Mouse (Mus musculus) lung, postnatal 0 days (tissue): Measurements from ENCODE around the gene Rtp1. TPM values are rescaled to one million over a fixed set of nuclear protein-coding genes. Genes with fewer than 3 reads are reported as not detected.
A peak's percentile ranks its signal among the peaks of the same experiment; 100 is the strongest.

ENCODE experiments used
- ATAC-seq: fragments of 200-750 bp; cut with Nextera tagmentation; 2 replicates; pipeline ENCODE4 v1.8.0; 2017; ENCODE audit warnings: moderate library complexity
- DNase-seq: peaks from one replicate; pipeline ENCODE4 v3.0.0-alpha.2; 2016; ENCODE audit warnings: low spot score
- H3K27ac ChIP-seq: fragments of 300-500 bp; sonication (generic); 2 replicates; pipeline ENCODE4 v1.5.1; 2014; ENCODE audit warnings: antibody characterized with exemption, mild to moderate bottlenecking, low read length, mixed read lengths
- H3K27me3 ChIP-seq: fragments of 300-500 bp; sonication (generic); replicated peaks from 2 replicates; pipeline ENCODE4 v1.6.1; 2014; ENCODE audit warnings: low read length, mixed read lengths; ENCODE audit not compliant: insufficient read depth
- H3K36me3 ChIP-seq: fragments of 300-500 bp; sonication (generic); 2 replicates; pipeline ENCODE4 v1.6.1; 2014; ENCODE audit warnings: low read length, mixed read lengths; ENCODE audit not compliant: insufficient read depth
- H3K4me1 ChIP-seq: fragments of 300-500 bp; sonication (generic); 2 replicates; pipeline ENCODE4 v1.6.1; 2014; ENCODE audit warnings: antibody characterized with exemption, low read depth, low read length, mixed read lengths; ENCODE audit not compliant: insufficient read depth
- H3K4me2 ChIP-seq: fragments of 300-500 bp; sonication (generic); replicated peaks from 2 replicates; pipeline ENCODE4 v1.6.1; 2014; ENCODE audit warnings: low read depth, mild to moderate bottlenecking, low read length, moderate library complexity, mixed read lengths
- H3K4me3 ChIP-seq: fragments of 300-500 bp; sonication (generic); 2 replicates; pipeline ENCODE4 v1.5.1; 2014; ENCODE audit warnings: low read depth, low read length
- H3K9ac ChIP-seq: fragments of 300-500 bp; sonication (generic); replicated peaks from 2 replicates; pipeline ENCODE4 v1.6.1; 2014; ENCODE audit warnings: low read depth, mild to moderate bottlenecking
- H3K9me3 ChIP-seq: fragments of 300-500 bp; sonication (generic); 2 replicates; pipeline ENCODE4 v1.6.1; 2016; ENCODE audit warnings: low read length, mixed read lengths
- CTCF ChIP-seq: IDR thresholded peaks from 2 replicates; pipeline ENCODE4 v1.5.1; 2016; ENCODE audit warnings: antibody characterized with exemption, mild to moderate bottlenecking
- EP300 ChIP-seq: IDR thresholded peaks from 2 replicates; pipeline ENCODE4 v1.6.1; 2016; ENCODE audit warnings: antibody characterized with exemption, mild to moderate bottlenecking, control low read depth
- WGBS: fragments of 180-500 bp; shearing (Covaris S2); extraction: QIAGEN DNeasy Blood & Tissue Kit; methylation state at CpG from one replicate; pipeline ENCODE4 v1.1.7; 2014; 5-methylcytosine and 5-hydroxymethylcytosine counted together
- polyA plus RNA-seq: library from polyadenylated mRNA; unstranded; fragments of >200 nt; fragmentation: Nextera tagmentation; extraction: Ambion mirVana; gene quantifications from 2 replicates; pipeline ENCODE4 v1.2.1, GENCODE M21; 2015

Rtp1 gene
- polyA plus RNA-seq, 1 experiment from 2014 or later: not detected

DNA sequence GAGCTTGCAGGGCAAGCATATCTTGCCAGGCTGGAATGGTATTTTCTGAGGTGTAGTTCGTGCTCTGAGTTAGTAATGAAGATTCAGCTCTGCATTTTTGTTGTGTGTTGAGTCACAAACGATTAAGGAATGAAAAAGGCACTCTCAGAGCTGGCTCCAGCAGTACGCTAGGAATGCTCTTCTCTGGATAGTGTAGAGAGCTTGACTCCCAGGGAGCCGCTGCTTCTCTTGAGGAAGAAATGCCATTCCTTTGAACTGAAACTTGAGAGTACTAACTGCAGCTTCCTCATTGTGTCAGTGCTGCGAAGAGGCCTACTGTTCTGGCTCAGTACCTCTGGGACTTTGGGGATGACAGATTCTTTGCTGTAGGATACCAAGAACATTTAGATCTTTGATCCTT lies 5.1 kb upstream of the Rtp1 start:
- ATAC-seq: peak; percentile 67
- DNase-seq: peak; percentile 14
- H3K4me2 ChIP-seq: no peak overlapping the region
- no peaks in the 10 kb centered on the region for H3K4me1 ChIP-seq
- H3K36me3 ChIP-seq: no peaks in the 10 kb centered on the region
- H3K27ac ChIP-seq: no peak overlapping the region
- 56% methylated on average over 5 of the region's 5 CpGs for WGBS
- no peak overlapping the region for H3K4me3 ChIP-seq
- H3K9me3 ChIP-seq: no peaks in the 10 kb centered on the region
- no peaks in the 10 kb centered on the region for H3K27me3 ChIP-seq
- H3K9ac ChIP-seq: no peak overlapping the region
- TF ChIP-seq EP300: peak; percentile 37; the same call in 1 of the 2 replicates
- TF ChIP-seq CTCF: no peak

DNA sequence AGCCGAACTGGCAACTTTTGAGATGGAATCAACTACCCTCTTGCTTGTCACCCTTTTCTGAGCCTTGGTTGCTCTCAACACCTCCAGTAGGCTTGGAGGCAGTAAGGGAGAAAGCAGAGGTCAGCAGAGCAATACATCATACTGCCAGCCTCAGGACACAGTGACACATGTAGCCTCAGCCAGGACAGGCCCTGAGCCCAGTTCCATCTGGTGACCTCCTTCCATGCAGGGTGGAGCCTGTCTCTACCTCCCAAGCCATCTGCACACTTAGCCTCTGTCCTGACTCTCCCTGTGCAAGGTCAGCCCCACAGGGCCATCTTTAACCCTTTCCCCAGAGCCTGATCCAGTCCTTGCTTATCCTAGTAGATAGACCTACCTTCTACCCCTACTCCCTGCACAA lies 1.2 kb upstream of the Rtp1 start:
- DNase-seq (no peak), ATAC-seq (no peak)
- WGBS: 67% methylated on average over 1 of the region's 1 CpGs
- Histone ChIP-seq H3K9me3 (no peaks in the 10 kb centered on the region), H3K9ac (no peak overlapping the region), H3K27me3 (no peaks in the 10 kb centered on the region), H3K4me3 (no peak overlapping the region), H3K4me1 (no peaks in the 10 kb centered on the region), H3K27ac (no peak overlapping the region), H3K36me3 (no peaks in the 10 kb centered on the region), H3K4me2 (no peak overlapping the region)
- no peak for TF ChIP-seq CTCF
- no peak for TF ChIP-seq EP300

DNA sequence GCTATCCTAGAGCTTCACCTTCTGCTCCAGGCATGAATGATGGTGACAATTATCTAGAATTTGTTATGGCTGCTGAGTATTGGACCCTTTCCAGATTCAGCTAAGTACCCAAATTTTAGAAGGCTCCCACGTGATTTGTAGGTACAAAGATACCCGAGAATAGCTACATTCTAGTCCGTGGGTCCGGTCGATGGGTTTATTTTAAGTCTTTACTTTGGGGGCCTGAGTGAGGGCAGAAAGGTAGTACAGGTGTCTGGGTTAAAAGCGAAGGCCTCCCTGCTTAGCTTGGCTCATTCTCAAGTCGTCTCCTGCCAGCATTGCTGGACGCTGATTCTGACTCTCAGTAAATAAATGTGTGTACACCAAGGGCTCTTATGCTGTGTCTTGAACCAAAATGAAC lies 1.1 kb downstream of the Rtp1 start:
- H3K9me3 ChIP-seq: no peaks in the 10 kb centered on the region
- H3K27ac ChIP-seq: no peak overlapping the region
- no peak for TF ChIP-seq CTCF
- TF ChIP-seq EP300: no peak
- WGBS: 77% methylated on average over 8 of the region's 8 CpGs
- no peak overlapping the region for H3K9ac ChIP-seq
- no peak for ATAC-seq
- H3K27me3 ChIP-seq: no peaks in the 10 kb centered on the region
- no peak for DNase-seq
- no peaks in the 10 kb centered on the region for H3K4me1 ChIP-seq
- H3K4me2 ChIP-seq: no peak overlapping the region
- no peak overlapping the region for H3K4me3 ChIP-seq
- no peaks in the 10 kb centered on the region for H3K36me3 ChIP-seq

DNA sequence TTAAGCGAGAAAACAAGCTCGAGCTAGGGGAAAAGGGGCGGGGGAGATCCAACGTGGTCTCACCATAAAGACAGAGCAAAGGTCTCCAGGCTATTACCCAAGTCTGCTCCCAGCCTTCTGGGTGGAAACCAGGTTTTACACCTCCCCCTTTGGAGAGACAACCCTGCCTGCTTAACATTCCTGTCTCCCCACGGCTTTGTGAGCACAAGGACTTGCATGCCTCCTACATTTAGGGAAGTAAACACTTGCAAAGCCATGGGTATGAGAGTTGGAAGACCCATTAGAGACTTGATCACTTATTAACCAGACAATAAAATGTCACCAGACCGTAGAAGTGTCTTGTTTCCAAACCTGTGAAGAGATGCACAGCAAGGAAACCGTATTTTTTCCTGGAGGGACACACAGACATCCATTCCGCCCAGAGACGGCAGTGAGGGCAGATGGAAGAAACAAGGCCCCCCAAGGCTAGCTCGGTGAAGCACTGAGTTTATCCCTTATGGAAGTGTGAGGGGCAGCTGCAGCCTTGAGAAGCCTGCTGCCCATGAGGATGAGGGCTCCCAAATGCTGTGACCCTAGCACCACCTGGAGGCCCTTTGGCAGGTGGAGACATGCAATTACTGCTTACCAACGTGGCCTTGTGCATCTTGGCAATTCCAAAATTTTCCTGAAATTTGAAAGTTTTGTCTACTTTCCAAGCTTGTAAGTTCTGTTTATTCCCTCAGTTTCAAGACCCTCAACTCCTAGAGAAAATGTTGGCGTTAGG lies 8.7 kb downstream of the Rtp1 start:
- DNase-seq: no peak

DNA sequence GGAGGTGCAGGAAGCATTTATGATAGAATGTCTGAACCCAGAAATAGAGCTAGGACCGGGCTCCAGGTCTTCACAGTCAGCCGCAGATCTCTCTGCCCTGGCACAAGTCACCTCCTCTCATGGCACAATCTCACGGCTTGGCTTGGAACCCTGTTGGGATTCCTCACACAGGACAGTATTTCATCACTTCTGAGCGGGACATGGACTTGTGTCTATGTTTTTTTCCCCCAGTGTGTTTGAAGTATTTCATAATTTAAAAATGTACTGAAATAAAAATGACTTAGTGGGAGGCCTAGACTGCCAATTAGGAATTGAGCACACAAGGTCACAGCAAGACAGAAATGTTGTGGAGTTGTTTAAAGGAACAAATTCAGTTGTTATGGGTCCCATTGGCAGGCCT lies 15.3 kb downstream of the Rtp1 start:
- no peak overlapping the region for H3K4me2 ChIP-seq
- H3K27me3 ChIP-seq: no peaks in the 10 kb centered on the region
- TF ChIP-seq CTCF: no peak
- peak; percentile 76 for TF ChIP-seq EP300
- no peak overlapping the region for H3K9ac ChIP-seq
- no peaks in the 10 kb centered on the region for H3K36me3 ChIP-seq
- H3K4me1 ChIP-seq: no peaks in the 10 kb centered on the region
- 62% methylated on average over 4 of the region's 4 CpGs for WGBS
- DNase-seq: peak; percentile 84
- H3K27ac ChIP-seq: no peak overlapping the region
- no peak overlapping the region for H3K4me3 ChIP-seq
- ATAC-seq: peak; percentile 83
- no peaks in the 10 kb centered on the region for H3K9me3 ChIP-seq

More for the DNA sequence above, 8.7 kb downstream of the Rtp1 start:
- no peak overlapping the region for H3K27ac ChIP-seq
- H3K9ac ChIP-seq: no peak overlapping the region
- no peaks in the 10 kb centered on the region for H3K9me3 ChIP-seq
- H3K4me3 ChIP-seq: no peak overlapping the region
- H3K27me3 ChIP-seq: no peaks in the 10 kb centered on the region
- no peak overlapping the region for H3K4me2 ChIP-seq
- no peaks in the 10 kb centered on the region for H3K4me1 ChIP-seq
- H3K36me3 ChIP-seq: no peaks in the 10 kb centered on the region
- WGBS: 52% methylated on average over 12 of the region's 12 CpGs
- ATAC-seq: no peak
- TF ChIP-seq CTCF (peak; percentile 55), EP300 (no peak)

DNA sequence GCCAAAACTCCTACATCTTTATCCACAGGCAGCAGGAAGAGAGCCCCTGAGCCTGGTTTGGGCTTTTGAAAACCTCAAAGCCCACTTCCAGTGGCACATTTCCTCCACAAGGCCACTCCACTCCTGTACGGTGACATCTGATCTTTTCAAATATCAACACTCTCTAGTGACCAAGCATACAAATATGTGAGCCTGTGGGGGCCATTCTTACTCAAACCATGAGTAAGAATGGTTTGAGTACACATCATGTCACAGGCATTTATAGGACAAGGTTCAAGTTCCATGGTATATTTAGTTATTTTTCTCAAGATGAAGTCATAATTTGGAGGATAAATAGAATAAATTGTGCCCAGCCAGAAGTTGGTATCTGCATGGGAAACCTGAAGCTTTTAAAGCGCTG lies 21.0 kb downstream of the Rtp1 start:
- DNase-seq: no peak
- 58% methylated on average over 2 of the region's 2 CpGs for WGBS
- Histone ChIP-seq H3K4me2 (no peak overlapping the region), H3K27me3 (no peaks in the 10 kb centered on the region), H3K27ac (no peak overlapping the region), H3K9ac (no peak overlapping the region), H3K36me3 (no peaks in the 10 kb centered on the region), H3K9me3 (no peaks in the 10 kb centered on the region), H3K4me1 (no peaks in the 10 kb centered on the region), H3K4me3 (no peak overlapping the region)
- no peak for ATAC-seq
- TF ChIP-seq CTCF (no peak), EP300 (no peak)

DNA sequence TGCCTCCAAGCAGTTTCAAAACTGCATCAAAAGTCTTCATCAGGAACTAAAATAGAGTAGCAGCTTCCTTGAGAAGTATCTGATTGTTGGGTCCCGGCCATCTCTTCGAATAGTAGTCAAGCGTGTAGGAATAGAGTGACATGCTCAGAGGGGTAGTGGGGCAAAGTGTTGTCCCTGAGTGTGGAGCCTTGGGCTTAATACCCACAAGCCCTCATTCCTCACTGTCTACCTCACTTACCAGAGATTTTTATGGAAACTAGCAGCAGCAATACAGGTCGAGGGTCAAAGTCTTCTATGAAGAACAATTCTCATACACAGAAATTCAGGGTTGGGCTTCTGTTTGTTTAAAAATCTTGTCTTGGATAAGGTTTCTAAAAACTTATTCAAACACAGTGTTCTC lies 21.9 kb downstream of the Rtp1 start:
- Histone ChIP-seq H3K9me3 (no peaks in the 10 kb centered on the region), H3K4me2 (no peak overlapping the region), H3K27ac (no peak overlapping the region), H3K4me3 (no peak overlapping the region), H3K4me1 (no peaks in the 10 kb centered on the region), H3K27me3 (no peaks in the 10 kb centered on the region), H3K9ac (no peak overlapping the region), H3K36me3 (no peaks in the 10 kb centered on the region)
- no peak for DNase-seq
- no peak for ATAC-seq
- TF ChIP-seq EP300: no peak
- WGBS: 80% methylated on average over 4 of the region's 4 CpGs
